Mouse (Mus musculus) forebrain, embryonic 10.5 days (tissue): ENCODE data around the gene Kcnk1. TPM values are rescaled to one million over a fixed set of nuclear protein-coding genes. Genes with fewer than 3 reads are reported as not detected.

Experiments
- DNase-seq: peaks from one replicate; pipeline ENCODE4 v3.0.0-alpha.2; 2017; ENCODE audit warnings: low spot score; ENCODE audit errors: extremely low spot score
- H3K27ac ChIP-seq: fragments of 300-500 bp; sonication (generic); 2 replicates; pipeline ENCODE4 v1.5.1; 2016; ENCODE audit warnings: mild to moderate bottlenecking
- H3K27me3 ChIP-seq: fragments of 300-500 bp; sonication (generic); 2 replicates; pipeline ENCODE4 v1.6.1; 2016; ENCODE audit warnings: mild to moderate bottlenecking; ENCODE audit not compliant: poor library complexity, severe bottlenecking
- H3K36me3 ChIP-seq: fragments of 300-500 bp; sonication (generic); replicated peaks from 2 replicates; pipeline ENCODE4 v1.6.1; 2016; ENCODE audit warnings: mild to moderate bottlenecking, moderate library complexity
- H3K4me1 ChIP-seq: fragments of 300-500 bp; sonication (generic); 2 replicates; pipeline ENCODE4 v1.6.1; 2016
- H3K4me3 ChIP-seq: fragments of 300-500 bp; sonication (generic); 2 replicates; pipeline ENCODE4 v1.5.1; 2016; ENCODE audit warnings: mild to moderate bottlenecking, moderate library complexity
- H3K9me3 ChIP-seq: fragments of 300-500 bp; sonication (generic); 2 replicates; pipeline ENCODE4 v1.6.1; 2016; ENCODE audit warnings: mild to moderate bottlenecking, moderate library complexity
- WGBS: fragments of 180-500 bp; shearing (Covaris S2); methylation state at CpG from one replicate; pipeline ENCODE4 v1.1.7; 2016; 5-methylcytosine and 5-hydroxymethylcytosine counted together
- polyA plus RNA-seq: library from polyadenylated mRNA; unstranded; fragments of >200 nt; fragmentation: Nextera tagmentation; extraction: Ambion mirVana; gene quantifications from 2 replicates; pipeline ENCODE4 v1.2.1, GENCODE M21; 2016

Kcnk1 gene
- polyA plus RNA-seq, 1 experiment from 2014 or later: 12.3 TPM

DNA sequence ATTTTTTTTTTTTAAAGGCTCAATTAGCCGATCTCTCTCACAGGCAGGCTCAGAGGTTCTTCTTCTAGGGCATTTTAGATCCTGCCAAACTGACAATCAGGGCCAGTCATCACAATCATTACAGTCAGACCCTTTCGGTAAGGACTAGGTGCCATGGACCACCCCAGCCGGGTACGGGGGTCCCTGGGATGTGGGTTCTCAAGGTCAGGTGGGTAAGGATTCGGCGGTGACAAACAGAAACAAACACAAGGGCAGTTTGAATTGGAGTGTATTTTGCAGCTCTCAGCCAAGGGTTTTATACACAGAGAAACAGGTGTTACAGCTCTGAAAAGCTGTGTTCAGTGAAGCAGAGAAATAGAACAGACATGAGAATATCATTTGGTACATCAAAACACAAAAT lies 8.6 kb downstream of the Kcnk1 start:
- Histone ChIP-seq H3K27me3 (peaks cover 8% of the 10 kb centered on the region; the same call in 1 of the 2 replicates), H3K9me3 (no peaks in the 10 kb centered on the region), H3K4me1 (peaks cover 33% of the 10 kb centered on the region), H3K36me3 (no peaks in the 10 kb centered on the region), H3K4me3 (no peak overlapping the region), H3K27ac (no peak overlapping the region)
- DNase-seq: no peak
- 92% methylated on average over 6 of the region's 6 CpGs for WGBS

DNA sequence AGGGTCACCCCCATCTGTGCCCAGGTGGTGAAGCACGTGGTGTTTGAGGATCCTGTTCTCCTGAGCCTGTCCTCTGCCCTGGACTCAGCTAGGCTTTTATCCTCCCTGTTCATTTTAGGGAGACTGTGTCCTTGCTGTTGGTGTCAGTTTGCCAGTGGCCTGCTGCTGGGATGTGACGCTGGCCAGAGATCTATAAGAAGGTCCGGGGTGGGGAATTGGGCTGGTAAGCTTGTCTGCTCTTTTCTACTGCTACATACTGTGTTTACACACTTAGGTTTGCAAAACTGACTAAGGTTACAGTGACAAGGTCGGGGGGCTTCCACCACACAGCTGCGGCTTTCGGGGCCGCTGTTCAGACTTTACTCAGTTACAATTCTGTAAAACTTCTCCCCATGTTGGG lies 10.0 kb downstream of the Kcnk1 start:
- no peak overlapping the region for H3K4me3 ChIP-seq
- H3K27ac ChIP-seq: no peak overlapping the region
- no peaks in the 10 kb centered on the region for H3K9me3 ChIP-seq
- no peaks in the 10 kb centered on the region for H3K36me3 ChIP-seq
- WGBS: 81% methylated on average over 7 of the region's 7 CpGs
- DNase-seq: no peak
- H3K27me3 ChIP-seq: no peaks in the 10 kb centered on the region
- peaks cover 20% of the 10 kb centered on the region for H3K4me1 ChIP-seq

- no peaks in the 10 kb centered on the region for H3K27me3 ChIP-seq
- WGBS: 79% methylated on average over 11 of the region's 11 CpGs
- no peaks in the 10 kb centered on the region for H3K36me3 ChIP-seq
- H3K9me3 ChIP-seq: no peaks in the 10 kb centered on the region
- no peak overlapping the region; the same call in 1 of the 2 replicates for H3K27ac ChIP-seq
- peaks cover 17% of the 10 kb centered on the region for H3K4me1 ChIP-seq
- no peak overlapping the region for H3K4me3 ChIP-seq
- DNase-seq: no peak
Observed at GRCm38 (mm10) chr8:126006310-126006990, 11.5 kb downstream of the Kcnk1 start.

- H3K36me3 ChIP-seq: no peaks in the 10 kb centered on the region
- H3K27me3 ChIP-seq: no peaks in the 10 kb centered on the region
- H3K27ac ChIP-seq: no peak overlapping the region; the same call in 1 of the 2 replicates
- no peak overlapping the region for H3K4me3 ChIP-seq
- H3K4me1 ChIP-seq: peaks cover 17% of the 10 kb centered on the region
- H3K9me3 ChIP-seq: no peaks in the 10 kb centered on the region
- WGBS: 88% methylated on average over 19 of the region's 19 CpGs
- no peak for DNase-seq
Observed at GRCm38 (mm10) chr8:126007538-126008330, 12.8 kb downstream of the Kcnk1 start.

GRCm38 (mm10) chr8:126008945-126009344 lies 14.0 kb downstream of the Kcnk1 start:
- H3K4me1 ChIP-seq: peaks cover 17% of the 10 kb centered on the region
- DNase-seq: no peak
- no peaks in the 10 kb centered on the region for H3K9me3 ChIP-seq
- H3K27ac ChIP-seq: no peak overlapping the region
- H3K27me3 ChIP-seq: no peaks in the 10 kb centered on the region
- H3K36me3 ChIP-seq: no peaks in the 10 kb centered on the region
- no peak overlapping the region for H3K4me3 ChIP-seq
- WGBS: 93% methylated on average over 2 of the region's 2 CpGs

DNA sequence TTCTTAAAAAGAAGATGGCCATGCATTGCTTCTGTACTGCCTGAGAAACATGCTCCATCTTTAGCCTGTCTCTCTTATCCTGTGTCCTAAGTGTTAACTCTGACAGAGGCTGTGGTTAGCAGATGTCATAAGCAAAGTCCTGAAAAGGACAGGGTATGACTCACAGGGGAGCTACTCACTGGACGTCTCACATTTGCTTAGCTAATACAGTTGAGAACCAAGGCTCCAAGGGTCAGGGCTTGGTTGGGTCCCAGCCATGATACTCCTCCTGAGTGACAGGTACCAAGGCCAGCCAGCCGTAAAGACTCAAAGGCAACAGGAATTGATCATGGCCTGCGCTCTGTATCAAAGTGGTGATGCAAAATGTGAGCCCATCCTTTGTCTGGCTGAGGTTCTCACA lies 15.9 kb downstream of the Kcnk1 start:
- H3K27me3 ChIP-seq: no peaks in the 10 kb centered on the region
- no peaks in the 10 kb centered on the region for H3K9me3 ChIP-seq
- no peaks in the 10 kb centered on the region for H3K36me3 ChIP-seq
- no peak for DNase-seq
- 86% methylated on average over 3 of the region's 3 CpGs for WGBS
- no peak overlapping the region for H3K27ac ChIP-seq
- H3K4me1 ChIP-seq: peaks cover 16% of the 10 kb centered on the region
- H3K4me3 ChIP-seq: no peak overlapping the region

DNA sequence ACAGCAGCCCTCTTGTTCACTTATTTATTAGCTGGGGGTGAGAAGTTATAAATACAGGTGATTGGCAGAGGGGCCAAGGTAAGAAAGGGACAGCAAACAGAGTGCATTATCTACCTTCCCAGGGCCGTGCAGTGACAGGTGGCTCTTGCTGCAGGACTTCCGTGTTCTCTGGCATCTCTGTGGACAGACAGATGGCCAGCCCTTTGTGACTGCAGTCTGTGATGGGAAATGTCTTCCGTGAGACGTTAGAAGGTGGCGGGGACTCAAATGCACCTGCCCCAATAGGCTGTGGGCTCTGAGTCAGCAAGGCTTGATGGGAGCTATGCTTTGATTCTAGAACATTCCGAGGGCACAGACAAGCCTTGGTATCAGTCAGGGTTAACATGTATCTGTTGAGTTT lies 17.4 kb downstream of the Kcnk1 start:
- 0 out of 2 replicates have a peak, but pooled peaks cover 7% of the 10 kb centered on the region for H3K4me1 ChIP-seq
- H3K9me3 ChIP-seq: no peaks in the 10 kb centered on the region
- no peak for DNase-seq
- H3K4me3 ChIP-seq: no peak overlapping the region
- no peaks in the 10 kb centered on the region for H3K36me3 ChIP-seq
- H3K27ac ChIP-seq: no peak overlapping the region
- H3K27me3 ChIP-seq: no peaks in the 10 kb centered on the region
- 91% methylated on average over 6 of the region's 6 CpGs for WGBS

DNA sequence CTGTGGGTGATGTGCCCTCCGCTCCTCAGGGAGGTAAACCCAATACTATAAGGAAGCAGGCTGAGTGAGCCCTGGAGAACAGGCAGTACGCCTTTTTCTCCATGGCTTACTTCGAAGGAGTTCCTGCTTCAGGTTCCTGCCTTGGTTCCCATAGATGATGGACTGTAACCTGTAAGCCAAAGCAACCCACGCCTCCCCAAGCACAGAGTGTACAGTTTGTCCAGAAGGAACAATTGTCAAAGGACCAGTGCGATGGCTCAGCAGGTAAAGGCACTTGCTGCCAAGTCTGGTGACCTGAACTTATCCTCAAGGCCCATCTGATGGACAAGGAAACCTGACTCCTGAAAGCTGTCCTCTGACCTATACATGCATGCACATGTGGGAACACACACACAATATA lies 18.7 kb downstream of the Kcnk1 start:
- Histone ChIP-seq H3K4me1 (no peaks in the 10 kb centered on the region), H3K27me3 (no peaks in the 10 kb centered on the region), H3K36me3 (no peaks in the 10 kb centered on the region), H3K9me3 (no peaks in the 10 kb centered on the region), H3K27ac (no peak overlapping the region), H3K4me3 (no peak overlapping the region)
- 95% methylated on average over 5 of the region's 5 CpGs for WGBS
- no peak for DNase-seq

DNA sequence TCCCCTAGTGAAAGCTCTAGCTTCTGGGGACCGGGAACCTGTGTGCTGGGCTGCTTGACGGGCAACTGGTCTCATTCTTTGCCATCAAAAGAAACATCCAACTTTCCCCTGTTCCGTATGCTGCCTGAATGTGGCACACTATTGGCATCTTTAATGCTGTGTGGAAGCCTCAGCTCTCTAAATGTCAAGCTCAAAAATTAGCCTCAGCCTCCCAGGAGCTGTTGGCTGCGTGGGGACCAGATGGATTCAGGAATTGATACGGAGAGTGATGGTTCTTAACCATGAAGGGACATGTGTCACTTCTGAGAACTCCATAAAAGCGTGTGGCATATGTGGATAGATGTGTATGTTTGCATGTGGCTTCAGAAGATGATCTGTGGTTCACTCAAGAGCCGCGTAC lies 27.0 kb downstream of the Kcnk1 start:
- Histone ChIP-seq H3K27ac (no peak overlapping the region), H3K4me3 (no peak overlapping the region), H3K27me3 (no peaks in the 10 kb centered on the region), H3K9me3 (no peaks in the 10 kb centered on the region), H3K4me1 (no peaks in the 10 kb centered on the region), H3K36me3 (no peaks in the 10 kb centered on the region)
- 94% methylated on average over 8 of the region's 8 CpGs for WGBS
- DNase-seq: no peak

GRCm38 (mm10) chr8:126023706-126024305 lies 28.8 kb downstream of the Kcnk1 start:
- no peaks in the 10 kb centered on the region for H3K27me3 ChIP-seq

GRCm38 (mm10) chr8:126024891-126025290 lies 29.9 kb downstream of the Kcnk1 start:
- no peaks in the 10 kb centered on the region for H3K27me3 ChIP-seq
- H3K4me1 ChIP-seq: no peaks in the 10 kb centered on the region
- H3K4me3 ChIP-seq: no peak overlapping the region
- no peak for DNase-seq
- H3K36me3 ChIP-seq: no peaks in the 10 kb centered on the region
- no peak overlapping the region for H3K27ac ChIP-seq
- 93% methylated on average over 16 of the region's 16 CpGs for WGBS
- H3K9me3 ChIP-seq: no peaks in the 10 kb centered on the region

More at GRCm38 (mm10) chr8:126023706-126024305, 28.8 kb downstream of the Kcnk1 start:
- H3K36me3 ChIP-seq: no peaks in the 10 kb centered on the region
- DNase-seq: no peak
- H3K4me3 ChIP-seq: no peak overlapping the region
- no peaks in the 10 kb centered on the region for H3K4me1 ChIP-seq
- no peaks in the 10 kb centered on the region for H3K9me3 ChIP-seq
- 78% methylated on average over 3 of the region's 3 CpGs for WGBS
- no peak overlapping the region for H3K27ac ChIP-seq

- Histone ChIP-seq H3K9me3 (no peaks in the 10 kb centered on the region), H3K27me3 (no peaks in the 10 kb centered on the region), H3K36me3 (0 out of 2 replicates have a peak, but pooled peaks cover 2% of the 10 kb centered on the region), H3K4me3 (no peak overlapping the region), H3K27ac (no peak overlapping the region), H3K4me1 (no peaks in the 10 kb centered on the region)
- DNase-seq: no peak
- WGBS: 93% methylated on average over 9 of the region's 9 CpGs
Observed at GRCm38 (mm10) chr8:126026121-126026520, 31.2 kb downstream of the Kcnk1 start.

- 93% methylated on average over 9 of the region's 9 CpGs for WGBS
- Histone ChIP-seq H3K9me3 (no peaks in the 10 kb centered on the region), H3K27me3 (no peaks in the 10 kb centered on the region), H3K36me3 (0 out of 2 replicates have a peak, but pooled peaks cover 2% of the 10 kb centered on the region), H3K4me1 (no peaks in the 10 kb centered on the region), H3K27ac (no peak overlapping the region), H3K4me3 (no peak overlapping the region)
- no peak for DNase-seq
Observed at GRCm38 (mm10) chr8:126026584-126026983, 31.6 kb downstream of the Kcnk1 start.
